Mouse (Mus musculus) megakaryocyte, embryonic 14.5 days (primary cell): ENCODE measurements around the gene 3425401B19Rik.

Experiments used
- FLI1 ChIP-seq: IDR thresholded peaks from 2 replicates; pipeline ENCODE4 v1.6.1; 2012; ENCODE audit warnings: low read length, inconsistent platforms, mixed read lengths
- GATA1 ChIP-seq: IDR thresholded peaks from 3 replicates; pipeline ENCODE4 v1.6.1; 2012; ENCODE audit warnings: mixed read lengths, low read length, inconsistent platforms, borderline replicate concordance

DNA sequence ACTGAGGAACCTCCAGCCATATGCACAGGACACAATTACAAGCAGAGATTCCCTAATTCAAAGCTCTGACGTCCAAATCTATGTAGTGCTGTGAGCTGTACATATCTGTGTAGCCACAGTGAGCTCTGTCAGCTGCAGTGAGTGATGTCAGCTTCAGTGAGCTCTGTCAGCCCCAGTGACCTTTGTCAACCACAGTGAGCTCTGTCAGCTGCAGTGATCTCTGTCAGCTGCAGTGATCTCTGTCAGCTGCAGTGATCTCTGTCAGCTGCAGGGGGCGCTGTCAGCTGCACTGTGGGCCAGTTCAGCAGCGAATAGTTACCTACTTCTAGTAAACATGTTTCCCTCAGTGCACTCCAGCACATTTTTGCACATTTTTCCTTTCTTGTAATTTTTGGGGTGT, 75.7 kb downstream of the 3425401B19Rik start:
- TF ChIP-seq GATA1 (no peak), FLI1 (no peak)
